Mouse (Mus musculus): ENCODE measurements at regions not wholly inside any gene's neighbourhood (a gene's known extent, or its start where the extent isn't known, plus 50 kb on each side); places are given as distances from the start of the nearest gene placed in this dataset.

GRCm38 (mm10) chr15:85664432-85664828 is 70.4 kb upstream of the Ppara start:
- no peaks in the 10 kb centered on the region for H3K36me3 ChIP-seq (ENCODE audit: control insufficient read depth, insufficient read depth, low read length)
- no peak overlapping the region for H3K4me3 ChIP-seq (ENCODE audit: low read depth, low read length)
- no peaks in the 10 kb centered on the region for H3K9me3 ChIP-seq (ENCODE audit: control insufficient read depth, low read length)
- H3K4me2 ChIP-seq (ENCODE audit: low read depth, low read length) = no peak overlapping the region
- H3K27me3 ChIP-seq (ENCODE audit: control insufficient read depth, insufficient read depth, low read length) = peaks cover 14% of the 10 kb centered on the region; the same call in 1 of the 2 replicates
- no peak overlapping the region for H3K27ac ChIP-seq (ENCODE audit: low read depth, low read length)
- no peak overlapping the region for H3K9ac ChIP-seq (replicated peaks; ENCODE audit: low read depth, low read length)
- H3K4me1 ChIP-seq (ENCODE audit: control insufficient read depth, insufficient read depth, low read length) = peaks cover 20% of the 10 kb centered on the region
- 76% methylated on average over 10 of the region's 10 CpGs for WGBS
- ATAC-seq (ENCODE audit: low read depth) = no peak

GRCm38 (mm10) chr15:85665181-85665821 is 69.5 kb upstream of the Ppara start:
- WGBS = 72% methylated on average over 12 of the region's 12 CpGs
- H3K27me3 ChIP-seq (ENCODE audit: control insufficient read depth, insufficient read depth, low read length) = peaks cover 14% of the 10 kb centered on the region; the same call in 1 of the 2 replicates
- H3K36me3 ChIP-seq (ENCODE audit: control insufficient read depth, insufficient read depth, low read length) = no peaks in the 10 kb centered on the region
- H3K9me3 ChIP-seq (ENCODE audit: control insufficient read depth, low read length) = no peaks in the 10 kb centered on the region
- peaks cover 26% of the 10 kb centered on the region for H3K4me1 ChIP-seq (ENCODE audit: control insufficient read depth, insufficient read depth, low read length)
- peak overlapping the region; percentile 30 for H3K4me2 ChIP-seq (ENCODE audit: low read depth, low read length)
- no peak for ATAC-seq (ENCODE audit: low read depth)
- H3K27ac ChIP-seq (ENCODE audit: low read depth, low read length) = peak overlapping the region; percentile 69
- H3K4me3 ChIP-seq (ENCODE audit: low read depth, low read length) = no peak overlapping the region; the same call in 1 of the 2 replicates
- 0 out of 2 replicates have a peak overlapping the region, but pooled peaks have one; percentile 16 for H3K9ac ChIP-seq (replicated peaks; ENCODE audit: low read depth, low read length)

GRCm38 (mm10) chr15:85666496-85666895 is 68.3 kb upstream of the Ppara start:
- Histone ChIP-seq H3K4me3 (ENCODE audit: low read depth, low read length) (no peak overlapping the region), H3K27me3 (ENCODE audit: control insufficient read depth, insufficient read depth, low read length) (peaks cover 7% of the 10 kb centered on the region; the same call in 1 of the 2 replicates)

DNA sequence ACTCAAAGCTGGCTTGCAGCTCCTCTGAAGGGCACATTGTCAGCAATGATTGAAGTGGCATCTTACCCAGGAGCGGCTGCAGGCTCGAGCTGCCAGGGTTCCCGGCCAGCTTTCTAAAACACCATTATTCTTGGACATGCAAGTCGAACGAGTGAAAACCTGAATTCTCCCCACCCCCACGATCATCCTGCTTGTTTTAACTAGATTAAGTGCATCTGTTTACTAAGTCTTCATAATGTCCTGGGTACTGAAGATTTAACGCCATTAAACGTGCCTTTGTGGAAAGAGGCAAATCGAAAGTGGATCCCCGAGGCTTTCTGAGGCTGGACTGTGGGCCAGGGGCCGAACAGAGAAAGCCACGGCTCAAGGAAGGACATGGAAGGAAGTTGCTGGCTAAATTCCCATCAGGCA is 67.4 kb upstream of the Ppara start:
- no peaks in the 10 kb centered on the region for H3K36me3 ChIP-seq (ENCODE audit: control insufficient read depth, insufficient read depth, low read length)
- no peaks in the 10 kb centered on the region for H3K9me3 ChIP-seq (ENCODE audit: control insufficient read depth, low read length)
- ATAC-seq (ENCODE audit: low read depth) = no peak
- H3K4me1 ChIP-seq (ENCODE audit: control insufficient read depth, insufficient read depth, low read length) = peaks cover 21% of the 10 kb centered on the region
- peak overlapping the region; percentile 50 for H3K4me2 ChIP-seq (ENCODE audit: low read depth, low read length)
- peak overlapping the region; percentile 99 for H3K27ac ChIP-seq (ENCODE audit: low read depth, low read length)
- peaks cover 7% of the 10 kb centered on the region; the same call in 1 of the 2 replicates for H3K27me3 ChIP-seq (ENCODE audit: control insufficient read depth, insufficient read depth, low read length)
- peak overlapping the region; percentile 23 for H3K4me3 ChIP-seq (ENCODE audit: low read depth, low read length)
- peak overlapping the region; percentile 52; the same call in 1 of the 2 replicates for H3K9ac ChIP-seq (replicated peaks; ENCODE audit: low read depth, low read length)
- 31% methylated on average over 12 of the region's 12 CpGs for WGBS

More at GRCm38 (mm10) chr15:85666496-85666895, 68.3 kb upstream of the Ppara start:
- H3K4me2 ChIP-seq (ENCODE audit: low read depth, low read length) = peak overlapping the region; percentile 38
- no peaks in the 10 kb centered on the region for H3K36me3 ChIP-seq (ENCODE audit: control insufficient read depth, insufficient read depth, low read length)
- no peak for ATAC-seq (ENCODE audit: low read depth)
- H3K27ac ChIP-seq (ENCODE audit: low read depth, low read length) = peak overlapping the region; percentile 86
- peaks cover 21% of the 10 kb centered on the region for H3K4me1 ChIP-seq (ENCODE audit: control insufficient read depth, insufficient read depth, low read length)
- no peaks in the 10 kb centered on the region for H3K9me3 ChIP-seq (ENCODE audit: control insufficient read depth, low read length)
- 48% methylated on average over 9 of the region's 9 CpGs for WGBS
- peak overlapping the region; percentile 34 for H3K9ac ChIP-seq (replicated peaks; ENCODE audit: low read depth, low read length)

DNA sequence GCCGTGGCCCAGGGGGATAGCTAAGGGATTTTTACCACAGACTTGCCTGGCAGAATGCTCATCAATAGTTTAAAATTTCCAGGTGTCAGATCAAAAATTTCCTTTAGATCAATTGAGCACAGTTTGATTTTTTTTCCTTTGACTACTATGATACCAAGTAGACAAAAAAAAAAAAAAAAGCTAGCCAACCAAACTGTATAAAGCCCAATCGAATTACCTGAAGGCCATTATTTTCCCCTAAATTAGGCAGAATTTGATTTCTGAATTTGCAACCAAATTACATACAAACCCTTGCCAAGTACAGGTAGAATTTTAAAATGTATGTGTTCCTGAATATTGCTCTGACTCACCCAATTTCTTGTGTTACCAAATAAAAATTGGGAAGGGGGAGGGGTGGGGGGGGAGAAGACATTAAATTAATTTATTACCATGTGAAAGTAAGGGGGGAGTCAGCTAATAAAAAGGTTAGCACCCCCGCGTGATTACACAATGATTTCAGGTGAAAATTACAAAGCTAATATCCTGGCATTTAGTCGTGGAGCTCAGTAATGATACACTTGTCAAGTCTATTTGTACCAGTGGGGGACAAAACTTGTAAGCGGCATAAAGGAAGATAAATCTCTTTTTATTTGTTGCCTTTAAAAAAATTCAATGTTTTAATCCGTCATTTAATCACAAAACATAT is 66.7 kb upstream of the Ppara start:
- H3K9me3 ChIP-seq (ENCODE audit: control insufficient read depth, low read length) = no peaks in the 10 kb centered on the region
- no peak for ATAC-seq (ENCODE audit: low read depth)
- H3K27ac ChIP-seq (ENCODE audit: low read depth, low read length) = peak overlapping the region; percentile 99
- H3K4me3 ChIP-seq (ENCODE audit: low read depth, low read length) = peak overlapping the region; percentile 23; the same call in 1 of the 2 replicates
- peak overlapping the region; percentile 52; the same call in 1 of the 2 replicates for H3K9ac ChIP-seq (replicated peaks; ENCODE audit: low read depth, low read length)
- peaks cover 2% of the 10 kb centered on the region; the same call in 1 of the 2 replicates for H3K27me3 ChIP-seq (ENCODE audit: control insufficient read depth, insufficient read depth, low read length)
- H3K4me1 ChIP-seq (ENCODE audit: control insufficient read depth, insufficient read depth, low read length) = peaks cover 21% of the 10 kb centered on the region
- H3K36me3 ChIP-seq (ENCODE audit: control insufficient read depth, insufficient read depth, low read length) = no peaks in the 10 kb centered on the region
- 49% methylated on average over 7 of the region's 7 CpGs for WGBS
- H3K4me2 ChIP-seq (ENCODE audit: low read depth, low read length) = peak overlapping the region; percentile 50

- H3K4me3 ChIP-seq (ENCODE audit: low read depth, low read length) = peak overlapping the region; percentile 98; the same call in 1 of the 2 replicates
- 48% methylated on average over 9 of the region's 9 CpGs for WGBS
- H3K9me3 ChIP-seq (ENCODE audit: control insufficient read depth, low read length) = no peaks in the 10 kb centered on the region
Observed at GRCm38 (mm10) chr15:85668871-85669651, 65.7 kb upstream of the Ppara start.

GRCm38 (mm10) chr15:85669652-85670175 is 65.1 kb upstream of the Ppara start:
- ATAC-seq (ENCODE audit: low read depth) = peak; percentile 35
- H3K4me1 ChIP-seq (ENCODE audit: control insufficient read depth, insufficient read depth, low read length) = peaks cover 31% of the 10 kb centered on the region
- peak overlapping the region; percentile 99 for H3K27ac ChIP-seq (ENCODE audit: low read depth, low read length)
- H3K9me3 ChIP-seq (ENCODE audit: control insufficient read depth, low read length) = no peaks in the 10 kb centered on the region
- peak overlapping the region; percentile 98 for H3K4me3 ChIP-seq (ENCODE audit: low read depth, low read length)
- 12% methylated on average over 15 of the region's 15 CpGs for WGBS
- peak overlapping the region; percentile 99 for H3K9ac ChIP-seq (replicated peaks; ENCODE audit: low read depth, low read length)
- peaks cover 2% of the 10 kb centered on the region; the same call in 1 of the 2 replicates for H3K27me3 ChIP-seq (ENCODE audit: control insufficient read depth, insufficient read depth, low read length)
- no peaks in the 10 kb centered on the region for H3K36me3 ChIP-seq (ENCODE audit: control insufficient read depth, insufficient read depth, low read length)
- peak overlapping the region; percentile 87 for H3K4me2 ChIP-seq (ENCODE audit: low read depth, low read length)

More at GRCm38 (mm10) chr15:85668871-85669651, 65.7 kb upstream of the Ppara start:
- Histone ChIP-seq H3K27me3 (ENCODE audit: control insufficient read depth, insufficient read depth, low read length) (peaks cover 2% of the 10 kb centered on the region; the same call in 1 of the 2 replicates), H3K4me2 (ENCODE audit: low read depth, low read length) (peak overlapping the region; percentile 87), H3K4me1 (ENCODE audit: control insufficient read depth, insufficient read depth, low read length) (peaks cover 25% of the 10 kb centered on the region), H3K27ac (ENCODE audit: low read depth, low read length) (peak overlapping the region; percentile 99), H3K9ac (replicated peaks; ENCODE audit: low read depth, low read length) (peak overlapping the region; percentile 5; the same call in 1 of the 2 replicates), H3K36me3 (ENCODE audit: control insufficient read depth, insufficient read depth, low read length) (no peaks in the 10 kb centered on the region)
- ATAC-seq (ENCODE audit: low read depth) = no peak

GRCm38 (mm10) chr15:85670176-85670788 is 64.5 kb upstream of the Ppara start:
- H3K4me1 ChIP-seq (ENCODE audit: control insufficient read depth, insufficient read depth, low read length) = peaks cover 37% of the 10 kb centered on the region
- H3K4me2 ChIP-seq (ENCODE audit: low read depth, low read length) = peak overlapping the region; percentile 87
- H3K9me3 ChIP-seq (ENCODE audit: control insufficient read depth, low read length) = no peaks in the 10 kb centered on the region
- peak overlapping the region; percentile 98 for H3K4me3 ChIP-seq (ENCODE audit: low read depth, low read length)
- peak overlapping the region; percentile 99 for H3K9ac ChIP-seq (replicated peaks; ENCODE audit: low read depth, low read length)
- H3K27me3 ChIP-seq (ENCODE audit: control insufficient read depth, insufficient read depth, low read length) = peaks cover 2% of the 10 kb centered on the region; the same call in 1 of the 2 replicates
- under 1% methylated on average over 35 of the region's 64 CpGs for WGBS
- peak; percentile 76 for ATAC-seq (ENCODE audit: low read depth)
- 0 out of 2 replicates have a peak, but pooled peaks cover 2% of the 10 kb centered on the region for H3K36me3 ChIP-seq (ENCODE audit: control insufficient read depth, insufficient read depth, low read length)
- peak overlapping the region; percentile 99 for H3K27ac ChIP-seq (ENCODE audit: low read depth, low read length)
